Mouse (Mus musculus): ENCODE measurements at regions not wholly inside any gene's neighbourhood (a gene's known extent, or its start where the extent isn't known, plus 50 kb on each side); places are given as distances from the start of the nearest gene placed in this dataset.

DNA sequence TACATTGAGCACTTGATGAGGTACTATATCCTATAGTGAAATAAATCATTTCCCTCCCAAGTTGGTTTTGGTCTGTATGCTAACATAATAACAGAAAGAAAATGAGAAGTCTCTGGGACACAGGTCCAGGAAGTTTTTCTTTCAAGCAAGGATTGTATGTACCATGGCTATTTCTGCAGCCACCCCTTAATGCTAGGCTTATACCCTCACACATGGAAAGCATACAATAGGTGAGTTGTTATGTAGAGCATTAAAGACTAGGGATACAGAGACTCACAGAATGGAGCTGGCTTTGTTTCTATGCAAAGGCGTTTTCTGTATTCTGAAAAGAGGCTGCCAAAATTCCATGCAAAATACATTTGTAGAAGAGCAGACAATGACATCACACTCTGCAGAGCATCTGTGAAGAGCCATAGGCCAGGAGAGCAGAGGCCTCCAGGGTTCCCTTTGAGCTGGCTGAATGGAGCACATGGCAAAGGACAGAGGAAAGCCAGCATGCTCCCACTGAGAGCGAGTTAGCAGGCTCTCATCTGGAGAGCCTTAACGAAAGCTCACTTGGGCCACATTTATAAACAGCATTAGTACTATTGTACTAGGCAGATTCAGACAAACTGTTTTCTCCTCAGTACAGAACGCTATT is 262.0 kb upstream of the Sgcd start:
- 55% methylated on average over 4 of the region's 4 CpGs for WGBS
- Histone ChIP-seq H3K27ac (ENCODE audit: insufficient read depth, low read depth, low read length) (no peak overlapping the region), H3K4me3 (ENCODE audit: insufficient read depth, low read depth, low read length) (no peak overlapping the region)

GRCm38 (mm10) chr11:48249315-48249714 is 260.5 kb upstream of the Sgcd start:
- Histone ChIP-seq H3K27ac (ENCODE audit: insufficient read depth, low read depth, low read length) (no peak overlapping the region), H3K4me1 (ENCODE audit: control insufficient read depth, insufficient read depth, low read length) (no peaks in the 10 kb centered on the region), H3K4me3 (ENCODE audit: insufficient read depth, low read depth, low read length) (no peak overlapping the region)
- TF ChIP-seq CTCF (IDR thresholded peaks at IDR 0.05; ENCODE audit: insufficient read depth, low read depth, low read length): no peak
- no peak for TF ChIP-seq POLR2A (IDR thresholded peaks at IDR 0.05; ENCODE audit: insufficient read depth, low read depth, low read length)
- WGBS: 85% methylated on average over 1 of the region's 1 CpGs

More for the DNA sequence above, 262.0 kb upstream of the Sgcd start:
- no peaks in the 10 kb centered on the region for H3K4me1 ChIP-seq (ENCODE audit: control insufficient read depth, insufficient read depth, low read length)
- no peak for TF ChIP-seq POLR2A (IDR thresholded peaks at IDR 0.05; ENCODE audit: insufficient read depth, low read depth, low read length)
- no peak for TF ChIP-seq CTCF (IDR thresholded peaks at IDR 0.05; ENCODE audit: insufficient read depth, low read depth, low read length)

DNA sequence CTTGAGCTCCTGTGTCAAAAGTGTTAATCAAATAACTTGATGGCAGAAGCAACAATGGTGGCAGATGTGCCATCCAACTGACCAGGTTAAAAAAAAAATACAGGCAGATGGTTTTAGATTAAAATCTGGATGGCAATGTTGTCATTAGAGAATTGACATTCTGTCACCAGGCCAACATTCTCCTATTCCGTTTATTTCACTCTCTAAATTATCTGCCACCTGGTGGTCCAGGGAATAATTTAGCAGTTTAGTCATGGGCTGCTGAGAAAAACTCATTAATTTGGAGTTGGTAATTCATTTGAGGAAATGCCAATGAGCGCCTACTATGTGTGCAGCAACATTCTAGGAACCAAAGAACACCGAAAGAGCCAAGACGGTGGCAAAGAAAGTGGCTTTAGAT is 232.4 kb upstream of the Sgcd start:
- WGBS: 47% methylated on average over 4 of the region's 4 CpGs
- H3K4me1 ChIP-seq (ENCODE audit: control insufficient read depth, insufficient read depth, low read length): no peaks in the 10 kb centered on the region
- no peak overlapping the region for H3K27ac ChIP-seq (ENCODE audit: insufficient read depth, low read depth, low read length)
- TF ChIP-seq CTCF (IDR thresholded peaks at IDR 0.05; ENCODE audit: insufficient read depth, low read depth, low read length): no peak
- no peak for TF ChIP-seq POLR2A (IDR thresholded peaks at IDR 0.05; ENCODE audit: insufficient read depth, low read depth, low read length)
- no peak overlapping the region for H3K4me3 ChIP-seq (ENCODE audit: insufficient read depth, low read depth, low read length)

GRCm38 (mm10) chr11:48219157-48219556 is 230.4 kb upstream of the Sgcd start:
- Histone ChIP-seq H3K4me1 (ENCODE audit: control insufficient read depth, insufficient read depth, low read length) (no peaks in the 10 kb centered on the region), H3K27ac (ENCODE audit: insufficient read depth, low read depth, low read length) (no peak overlapping the region), H3K4me3 (ENCODE audit: insufficient read depth, low read depth, low read length) (no peak overlapping the region)
- 74% methylated on average over 1 of the region's 1 CpGs for WGBS
- no peak for TF ChIP-seq POLR2A (IDR thresholded peaks at IDR 0.05; ENCODE audit: insufficient read depth, low read depth, low read length)
- no peak for TF ChIP-seq CTCF (IDR thresholded peaks at IDR 0.05; ENCODE audit: insufficient read depth, low read depth, low read length)

- H3K27ac ChIP-seq (ENCODE audit: insufficient read depth, low read depth, low read length): no peak overlapping the region
- no peaks in the 10 kb centered on the region for H3K4me1 ChIP-seq (ENCODE audit: control insufficient read depth, insufficient read depth, low read length)
- TF ChIP-seq POLR2A (IDR thresholded peaks at IDR 0.05; ENCODE audit: insufficient read depth, low read depth, low read length) (no peak), CTCF (IDR thresholded peaks at IDR 0.05; ENCODE audit: insufficient read depth, low read depth, low read length) (no peak)
- no peak overlapping the region for H3K4me3 ChIP-seq (ENCODE audit: insufficient read depth, low read depth, low read length)
- 66% methylated on average over 2 of the region's 2 CpGs for WGBS
These were observed 228.0 kb upstream of the Sgcd start for GRCm38 (mm10) chr11:48216762-48217161.

- 73% methylated on average over 4 of the region's 4 CpGs for WGBS
- TF ChIP-seq CTCF (IDR thresholded peaks at IDR 0.05; ENCODE audit: insufficient read depth, low read depth, low read length): no peak
- TF ChIP-seq POLR2A (IDR thresholded peaks at IDR 0.05; ENCODE audit: insufficient read depth, low read depth, low read length): no peak
- Histone ChIP-seq H3K27ac (ENCODE audit: insufficient read depth, low read depth, low read length) (no peak overlapping the region), H3K4me3 (ENCODE audit: insufficient read depth, low read depth, low read length) (no peak overlapping the region), H3K4me1 (ENCODE audit: control insufficient read depth, insufficient read depth, low read length) (no peaks in the 10 kb centered on the region)
These were observed 197.8 kb upstream of the Sgcd start for GRCm38 (mm10) chr11:48186604-48187003.

GRCm38 (mm10) chr11:48178943-48179342 is 190.2 kb upstream of the Sgcd start:
- Histone ChIP-seq H3K27ac (ENCODE audit: insufficient read depth, low read depth, low read length) (no peak overlapping the region), H3K4me1 (ENCODE audit: control insufficient read depth, insufficient read depth, low read length) (no peaks in the 10 kb centered on the region), H3K4me3 (ENCODE audit: insufficient read depth, low read depth, low read length) (no peak overlapping the region)
- no peak for TF ChIP-seq POLR2A (IDR thresholded peaks at IDR 0.05; ENCODE audit: insufficient read depth, low read depth, low read length)
- TF ChIP-seq CTCF (IDR thresholded peaks at IDR 0.05; ENCODE audit: insufficient read depth, low read depth, low read length): no peak

DNA sequence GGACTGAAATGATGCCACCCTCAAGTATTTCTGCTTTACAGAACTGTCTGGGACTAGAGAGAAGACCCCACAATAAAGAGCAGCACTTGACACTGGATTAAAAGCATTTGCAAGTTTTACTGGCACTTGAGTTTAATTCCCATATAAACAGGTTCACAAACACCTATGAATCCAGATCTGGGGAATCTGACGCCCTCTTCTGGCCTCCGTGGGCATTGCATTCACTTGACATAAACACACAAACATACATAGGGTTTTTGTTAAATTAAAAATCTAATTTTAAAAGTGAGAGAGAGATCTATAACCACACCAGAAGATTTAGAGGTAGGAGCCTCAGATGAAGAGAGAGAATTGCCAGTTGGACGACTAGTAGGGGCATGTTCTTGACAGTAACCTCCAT is 189.4 kb upstream of the Sgcd start:
- H3K27ac ChIP-seq (ENCODE audit: insufficient read depth, low read depth, low read length): no peak overlapping the region
- no peak overlapping the region for H3K4me3 ChIP-seq (ENCODE audit: insufficient read depth, low read depth, low read length)
- WGBS: 41% methylated on average over 3 of the region's 3 CpGs
- TF ChIP-seq POLR2A (IDR thresholded peaks at IDR 0.05; ENCODE audit: insufficient read depth, low read depth, low read length) (no peak), CTCF (IDR thresholded peaks at IDR 0.05; ENCODE audit: insufficient read depth, low read depth, low read length) (no peak)
- no peaks in the 10 kb centered on the region for H3K4me1 ChIP-seq (ENCODE audit: control insufficient read depth, insufficient read depth, low read length)

- no peak overlapping the region for H3K4me3 ChIP-seq (ENCODE audit: insufficient read depth, low read depth, low read length)
- WGBS: 68% methylated on average over 4 of the region's 4 CpGs
- H3K4me1 ChIP-seq (ENCODE audit: control insufficient read depth, insufficient read depth, low read length): no peaks in the 10 kb centered on the region
- TF ChIP-seq CTCF (IDR thresholded peaks at IDR 0.05; ENCODE audit: insufficient read depth, low read depth, low read length): no peak
- TF ChIP-seq POLR2A (IDR thresholded peaks at IDR 0.05; ENCODE audit: insufficient read depth, low read depth, low read length): no peak
- no peak overlapping the region for H3K27ac ChIP-seq (ENCODE audit: insufficient read depth, low read depth, low read length)
These were observed 187.7 kb upstream of the Sgcd start for GRCm38 (mm10) chr11:48176451-48176850.

- Histone ChIP-seq H3K4me3 (ENCODE audit: insufficient read depth, low read depth, low read length) (no peak overlapping the region), H3K4me1 (ENCODE audit: control insufficient read depth, insufficient read depth, low read length) (no peaks in the 10 kb centered on the region), H3K27ac (ENCODE audit: insufficient read depth, low read depth, low read length) (no peak overlapping the region)
- 93% methylated on average over 6 of the region's 6 CpGs for WGBS
- TF ChIP-seq CTCF (IDR thresholded peaks at IDR 0.05; ENCODE audit: insufficient read depth, low read depth, low read length): no peak
These were observed 163.4 kb upstream of the Sgcd start for GRCm38 (mm10) chr11:48152219-48152618.
